Mouse (Mus musculus) spleen, adult 2 months (tissue): Measurements from ENCODE around the gene Ncaph2. TPM values are rescaled to one million over a fixed set of nuclear protein-coding genes. Genes with fewer than 3 reads are reported as not detected.
A peak's percentile ranks its signal among the peaks of the same experiment; 100 is the strongest.

Experiments
- DNase-seq, 2 experiments: peaks; one replicate each; pipeline versions ENCODE4 v3.0.0 to v3.0.0-alpha.2; 2012 to 2021; ENCODE audit warnings: low spot score in 2 of 2, low read depth in 1 of 2
- H3K27ac ChIP-seq: fragments of 200-500 bp; 2 replicates; pipeline ENCODE4 v1.5.1; 2012; ENCODE audit warnings: low read length, inconsistent platforms; ENCODE audit not compliant: insufficient read depth
- H3K27me3 ChIP-seq: fragments of 200-500 bp; 2 replicates; pipeline ENCODE4 v1.6.1; 2012; ENCODE audit warnings: mild to moderate bottlenecking, moderate library complexity, low read length, inconsistent platforms; ENCODE audit not compliant: control insufficient read depth, insufficient read depth
- H3K36me3 ChIP-seq: fragments of 200-500 bp; 2 replicates; pipeline ENCODE4 v1.6.1; 2012; ENCODE audit warnings: mild to moderate bottlenecking, low read length, inconsistent platforms; ENCODE audit not compliant: control insufficient read depth, insufficient read depth
- H3K4me1 ChIP-seq: fragments of 200-500 bp; 2 replicates; pipeline ENCODE4 v1.6.1; 2011; ENCODE audit warnings: inconsistent platforms; ENCODE audit not compliant: control insufficient read depth, insufficient read depth, insufficient read length
- H3K4me3 ChIP-seq: fragments of 200-500 bp; 2 replicates; pipeline ENCODE4 v1.5.1; 2011; ENCODE audit warnings: mild to moderate bottlenecking, inconsistent platforms; ENCODE audit not compliant: insufficient read depth, insufficient read length; ENCODE audit errors: extremely low read depth
- CTCF ChIP-seq: fragments of 200-500 bp; IDR thresholded peaks from 2 replicates; pipeline ENCODE4 v1.5.1; 2011; ENCODE audit warnings: mild to moderate bottlenecking, inconsistent platforms; ENCODE audit not compliant: insufficient read depth, insufficient read length, insufficient replicate concordance; ENCODE audit errors: extremely low read depth
- POLR2A ChIP-seq: fragments of 200-500 bp; IDR thresholded peaks from 2 replicates; pipeline ENCODE4 v1.6.1; 2011; ENCODE audit warnings: low read depth, low read length, inconsistent platforms
- WGBS: fragments of 180-500 bp; shearing (Covaris S2); methylation state at CpG from one replicate; pipeline ENCODE4 v1.1.7; 2018; 5-methylcytosine and 5-hydroxymethylcytosine counted together
- polyA plus RNA-seq: library from polyadenylated mRNA; depleted of rRNA; stranded (reverse); fragments of >200 nt; gene quantifications from 2 replicates; pipeline ENCODE4 v1.2.3, GENCODE M21; 2012; rRNA removed

Ncaph2 gene
- 113 and 131 TPM in 2 replicates for polyA plus RNA-seq

DNA sequence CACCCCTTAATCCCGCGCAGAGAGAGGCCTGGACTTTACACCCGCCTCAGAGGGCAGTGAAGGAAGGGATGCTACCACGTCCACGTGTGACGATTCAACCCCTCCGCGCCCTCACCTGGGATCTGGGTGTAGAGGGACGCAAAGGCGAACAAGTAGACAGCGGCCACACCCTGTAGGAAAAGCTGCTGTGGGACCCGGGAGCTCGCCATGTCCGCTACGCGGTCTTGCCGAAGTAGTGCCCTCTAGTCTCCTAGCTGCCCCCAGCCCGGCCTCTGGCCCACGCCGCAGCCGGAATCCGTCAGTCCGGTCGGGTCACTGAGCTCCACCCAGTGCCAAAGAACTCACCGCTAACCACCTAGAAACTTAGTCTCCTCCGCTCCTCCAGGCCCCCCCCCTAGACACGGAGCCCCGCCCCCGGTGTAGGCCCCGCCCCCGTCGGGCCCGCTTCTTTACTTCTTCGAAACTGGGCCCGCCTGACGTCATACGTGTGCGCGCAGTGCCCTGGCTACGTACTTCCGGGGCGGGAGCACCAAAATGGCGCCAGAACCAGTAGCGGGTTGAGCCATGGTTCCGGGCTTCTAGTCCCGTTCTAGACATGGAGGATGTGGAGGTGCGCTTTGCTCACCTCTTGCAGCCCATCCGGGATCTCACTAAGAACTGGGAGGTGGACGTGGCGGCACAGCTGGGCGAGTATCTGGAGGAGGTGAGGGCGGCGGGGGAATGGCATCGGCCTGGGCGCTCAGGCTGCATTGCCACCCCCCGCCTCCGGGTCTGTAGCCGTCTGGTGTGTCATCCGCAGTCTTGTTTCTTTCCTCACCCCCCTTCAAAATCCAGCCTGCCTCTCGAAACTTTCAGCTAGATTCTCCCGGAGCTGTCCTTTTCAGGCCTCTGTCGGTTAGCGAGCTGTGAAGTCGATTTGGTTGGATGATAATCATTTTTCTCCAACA, at the start of gene Ncaph2, which contains the start of gene Lmf2:
Ncaph2 (plus strand) TSS at position 479 of the 947 bp plus-strand sequence.
Lmf2 (minus strand) TSS at position 419 of the 947 bp plus-strand sequence.
- Histone ChIP-seq H3K27ac (peak within 1 kb of the TSS; percentile 85), H3K4me3 (peak within 1 kb of the TSS; percentile 91), H3K27me3 (no peaks in the 10 kb centered on the region), H3K4me1 (no peaks in the 10 kb centered on the region; the same call in 1 of the 2 replicates), H3K36me3 (peaks cover 23% of the 10 kb centered on the region)
- peak; percentile 93 for DNase-seq
- WGBS = under 1% methylated on average over 64 of the region's 64 CpGs
- TF ChIP-seq CTCF (no peak), POLR2A (peak; percentile 24; the same call in 1 of the 2 replicates)

DNA sequence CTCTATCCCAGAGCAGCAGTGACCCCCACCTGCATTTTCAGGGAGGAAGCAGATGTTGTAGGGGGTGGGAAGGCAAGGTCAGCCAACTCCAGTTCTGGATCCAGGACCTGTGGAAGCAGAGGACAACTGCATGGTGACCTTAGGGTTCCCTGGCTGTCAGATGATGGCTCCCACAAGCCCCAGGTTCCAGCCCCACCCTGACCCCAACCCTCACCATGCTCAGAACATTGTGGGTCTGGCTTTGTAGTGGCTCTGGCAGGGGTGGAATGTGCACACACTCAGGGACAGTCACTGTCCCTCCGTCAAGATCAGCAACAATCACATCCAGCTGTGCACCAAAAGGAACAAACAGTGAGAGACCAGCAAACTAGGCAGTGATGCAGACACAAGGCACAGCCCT, 49.6 kb upstream of the Ncaph2 start:
- Histone ChIP-seq H3K4me1 (peaks cover 35% of the 10 kb centered on the region), H3K36me3 (peaks cover 38% of the 10 kb centered on the region), H3K4me3 (no peak overlapping the region), H3K27ac (no peak overlapping the region), H3K27me3 (no peaks in the 10 kb centered on the region)
- no peak for DNase-seq
- TF ChIP-seq CTCF (no peak), POLR2A (no peak)
- 93% methylated on average over 1 of the region's 1 CpGs for WGBS

- no peak overlapping the region for H3K4me3 ChIP-seq
- H3K4me1 ChIP-seq = peaks cover 42% of the 10 kb centered on the region
- H3K36me3 ChIP-seq = peaks cover 26% of the 10 kb centered on the region
- no peaks in the 10 kb centered on the region for H3K27me3 ChIP-seq
- peak overlapping the region; percentile 21; the same call in 1 of the 2 replicates for H3K27ac ChIP-seq
- no peak for DNase-seq
- no peak for TF ChIP-seq POLR2A
- 72% methylated on average over 13 of the region's 13 CpGs for WGBS
Observed at GRCm38 (mm10) chr15:89307461-89307860, 48.1 kb upstream of the Ncaph2 start.

DNA sequence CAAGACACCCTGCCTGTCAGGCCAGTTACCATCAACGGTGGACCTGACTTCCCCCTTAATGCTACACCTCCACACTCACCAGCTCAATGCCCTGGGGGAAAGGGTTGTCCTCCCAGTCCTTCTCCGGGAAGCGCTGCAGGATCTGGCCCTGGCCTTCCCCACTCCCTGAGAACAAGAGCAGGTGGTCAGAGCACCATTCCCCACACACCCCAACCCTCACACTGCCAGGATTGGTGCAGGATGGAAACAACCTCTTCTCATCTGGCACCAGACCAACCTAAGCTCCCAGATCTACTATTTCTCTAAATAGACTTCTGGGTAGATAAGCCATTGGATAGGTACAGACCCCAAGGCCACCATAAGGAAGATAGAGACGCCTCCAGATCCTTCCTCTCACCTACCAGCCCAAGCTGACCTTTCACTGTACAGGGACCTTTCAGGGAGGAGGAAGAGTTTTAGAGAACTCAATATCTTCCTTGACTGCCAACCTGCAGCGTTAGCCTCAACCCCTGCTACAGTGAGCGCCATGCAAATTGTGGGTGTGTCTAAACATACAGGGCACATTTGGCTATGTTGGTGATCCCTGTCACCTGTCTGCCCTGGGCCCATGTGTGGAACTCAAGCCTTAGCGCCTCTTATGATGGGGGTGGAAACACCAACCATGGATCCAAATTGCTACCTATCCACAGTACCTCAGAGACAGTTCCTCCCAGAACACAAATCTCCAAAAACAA, 46.9 kb upstream of the Ncaph2 start:
- no peaks in the 10 kb centered on the region for H3K27me3 ChIP-seq
- H3K27ac ChIP-seq = peak overlapping the region; percentile 68
- WGBS = 55% methylated on average over 7 of the region's 7 CpGs
- H3K36me3 ChIP-seq = peaks cover 17% of the 10 kb centered on the region
- H3K4me1 ChIP-seq = peaks cover 45% of the 10 kb centered on the region
- no peak overlapping the region for H3K4me3 ChIP-seq
- no peak for DNase-seq
- no peak for TF ChIP-seq POLR2A
- no peak for TF ChIP-seq CTCF

- no peak overlapping the region; the same call in 1 of the 2 replicates for H3K4me3 ChIP-seq
- WGBS = 2% methylated on average over 6 of the region's 6 CpGs
- H3K27me3 ChIP-seq = no peaks in the 10 kb centered on the region
- peaks cover 52% of the 10 kb centered on the region for H3K4me1 ChIP-seq
- TF ChIP-seq CTCF = no peak
- TF ChIP-seq POLR2A = no peak
- peaks cover 9% of the 10 kb centered on the region for H3K36me3 ChIP-seq
- peak overlapping the region; percentile 68 for H3K27ac ChIP-seq
- peak; percentile 56 to 63 for DNase-seq
Observed at GRCm38 (mm10) chr15:89309962-89310498, 45.5 kb upstream of the Ncaph2 start.

DNA sequence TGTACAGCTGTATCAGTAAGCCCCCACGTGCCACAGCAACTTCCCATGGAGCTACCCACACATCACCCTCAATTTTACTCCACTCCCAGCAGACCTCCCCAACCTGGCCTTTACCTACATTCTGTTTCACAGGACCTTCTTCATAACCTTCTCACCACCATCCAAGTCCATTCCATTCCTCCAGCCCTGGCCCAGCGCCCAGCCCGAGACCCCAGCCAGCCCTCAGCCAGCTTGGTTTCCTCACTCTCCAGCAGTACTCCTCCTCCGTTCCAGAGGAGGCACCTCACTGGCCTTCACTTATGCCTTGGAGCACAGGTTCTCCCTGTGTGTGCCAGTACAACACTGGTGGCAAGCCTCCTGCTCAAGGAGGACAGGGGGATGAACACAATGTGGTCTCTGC, 42.2 kb upstream of the Ncaph2 start:
- DNase-seq = no peak
- H3K4me3 ChIP-seq = no peak overlapping the region; the same call in 1 of the 2 replicates
- no peaks in the 10 kb centered on the region for H3K36me3 ChIP-seq
- H3K27ac ChIP-seq = no peak overlapping the region
- no peaks in the 10 kb centered on the region for H3K27me3 ChIP-seq
- WGBS = 69% methylated on average over 4 of the region's 4 CpGs
- peaks cover 45% of the 10 kb centered on the region for H3K4me1 ChIP-seq
- TF ChIP-seq POLR2A (no peak), CTCF (no peak)
